Mouse (Mus musculus) thymus, adult 2 months (tissue): ENCODE measurements around the gene Hacd3.

Experiments used
- CTCF ChIP-seq: fragments of 200-500 bp; IDR thresholded peaks from 2 replicates; pipeline ENCODE4 v1.5.1; 2012; ENCODE audit warnings: mild to moderate bottlenecking, control low read depth, low read length, moderate library complexity, borderline replicate concordance; ENCODE audit not compliant: control insufficient read depth, poor library complexity, insufficient read depth; ENCODE audit errors: extremely low read depth
- POLR2A ChIP-seq: fragments of 200-500 bp; IDR thresholded peaks from 2 replicates; pipeline ENCODE4 v1.6.1; 2012; ENCODE audit warnings: mild to moderate bottlenecking, low read length, control low read depth, moderate library complexity; ENCODE audit not compliant: control insufficient read depth, poor library complexity, insufficient read depth; ENCODE audit errors: extremely low read depth

GRCm38 (mm10) chr9:64960978-64961320 is 60.5 kb downstream of the Hacd3 start:
- TF ChIP-seq POLR2A = no peak
- no peak for TF ChIP-seq CTCF
